Mouse (Mus musculus): ENCODE measurements around the gene Cuedc2. TPM values are rescaled to one million over a fixed set of nuclear protein-coding genes. Genes with fewer than 3 reads are reported as not detected.

The Cuedc2 gene
- polyA plus RNA-seq, 1 experiment from 2014 or later = 53.8 TPM

DNA sequence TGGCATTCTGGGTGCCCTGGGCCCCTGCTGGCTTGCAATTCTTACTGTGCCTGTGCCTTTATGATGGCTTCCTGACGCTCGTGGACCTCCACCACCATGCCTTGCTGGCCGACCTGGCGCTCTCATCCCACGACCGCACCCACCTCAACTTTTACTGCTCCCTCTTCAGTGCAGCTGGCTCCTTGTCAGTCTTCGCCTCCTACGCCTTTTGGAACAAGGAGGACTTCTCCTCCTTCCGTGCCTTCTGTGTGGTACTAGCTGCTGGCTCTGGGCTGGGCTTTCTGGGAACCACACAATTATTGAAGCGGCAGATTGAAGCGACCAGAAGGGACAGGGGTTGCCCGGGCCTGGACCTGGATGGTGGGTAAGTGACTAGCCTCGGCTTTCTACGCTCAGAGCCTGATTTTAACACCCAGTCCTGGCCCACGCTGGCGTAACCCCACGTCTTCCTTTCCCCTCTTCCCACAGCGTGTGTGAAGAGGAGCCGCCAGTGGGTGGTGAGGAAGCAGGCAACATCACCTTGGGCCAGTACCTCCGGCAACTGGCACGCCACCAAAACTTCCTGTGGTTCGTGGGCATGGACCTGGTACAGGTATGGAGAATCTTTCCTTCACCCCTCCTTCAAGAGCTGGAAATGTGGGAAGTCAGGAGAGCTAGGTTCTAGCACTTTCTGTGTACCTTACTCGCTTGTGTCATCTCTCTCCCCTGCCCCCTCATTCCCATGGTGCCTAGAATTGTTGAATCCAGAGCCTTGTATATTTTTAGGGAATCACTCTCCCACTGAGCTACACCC lies 29.5 kb upstream of the Cuedc2 start:
- no peaks in the 10 kb centered on the region for H3K9me3 ChIP-seq (ENCODE audit: low read length)
- ATAC-seq (no peak), DNase-seq (no peak)
- no peak overlapping the region for H3K9ac ChIP-seq (replicated peaks)
- H3K4me1 ChIP-seq (ENCODE audit: insufficient read depth) = peaks cover 3% of the 10 kb centered on the region; the same call in 1 of the 2 replicates
- TF ChIP-seq CTCF (IDR thresholded peaks at IDR 0.05; ENCODE audit: low read depth) (no peak), EP300 (IDR thresholded peaks at IDR 0.05; ENCODE audit: low read depth) (no peak)
- no peak overlapping the region for H3K4me3 ChIP-seq (ENCODE audit: low read depth, low read length)
- no peak overlapping the region for H3K4me2 ChIP-seq (ENCODE audit: low read depth, low read length)
- 83% methylated on average over 22 of the region's 23 CpGs for WGBS (ENCODE audit: insufficient replicate concordance)
- no peaks in the 10 kb centered on the region for H3K36me3 ChIP-seq (replicated peaks; ENCODE audit: insufficient read depth, low read length)
- H3K27me3 ChIP-seq (ENCODE audit: insufficient read depth, low read length) = no peaks in the 10 kb centered on the region
- no peak overlapping the region for H3K27ac ChIP-seq (ENCODE audit: low read depth)

GRCm38 (mm10) chr19:46363294-46364009 lies 24.9 kb upstream of the Cuedc2 start:
- ATAC-seq = no peak
- TF ChIP-seq CTCF (IDR thresholded peaks at IDR 0.05; ENCODE audit: low read depth) = no peak
- TF ChIP-seq EP300 (IDR thresholded peaks at IDR 0.05; ENCODE audit: low read depth) = no peak

DNA sequence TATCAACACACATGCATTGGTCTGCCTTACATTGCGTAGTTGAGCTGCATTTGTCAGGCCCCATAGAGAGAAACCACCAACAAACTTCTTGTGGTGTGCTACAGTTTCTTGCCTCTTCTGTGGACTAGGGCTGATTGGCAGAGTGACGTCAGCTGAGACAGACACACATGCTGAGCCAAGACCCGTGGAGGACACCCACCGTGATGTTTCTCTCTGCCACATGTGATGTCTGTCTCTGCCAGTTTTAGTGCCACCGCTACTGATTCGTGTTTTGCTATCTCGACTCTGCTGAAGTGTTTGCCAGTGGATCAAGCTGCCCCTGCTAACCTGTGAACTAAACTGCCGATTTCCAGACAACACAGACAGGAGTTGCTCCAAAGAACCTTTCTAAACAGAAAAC lies 23.6 kb upstream of the Cuedc2 start:
- WGBS (ENCODE audit: insufficient replicate concordance) = 80% methylated on average over 8 of the region's 8 CpGs
- TF ChIP-seq EP300 (IDR thresholded peaks at IDR 0.05; ENCODE audit: low read depth) (no peak), CTCF (IDR thresholded peaks at IDR 0.05; ENCODE audit: low read depth) (no peak)

More at GRCm38 (mm10) chr19:46363294-46364009, 24.9 kb upstream of the Cuedc2 start:
- H3K27me3 ChIP-seq (ENCODE audit: insufficient read depth, low read length) = no peaks in the 10 kb centered on the region
- no peaks in the 10 kb centered on the region for H3K9me3 ChIP-seq (ENCODE audit: low read length)
- DNase-seq = no peak
- no peak overlapping the region for H3K9ac ChIP-seq (replicated peaks)
- H3K4me3 ChIP-seq (ENCODE audit: low read depth, low read length) = no peak overlapping the region
- no peaks in the 10 kb centered on the region for H3K36me3 ChIP-seq (replicated peaks; ENCODE audit: insufficient read depth, low read length)
- 0 out of 2 replicates have a peak overlapping the region, but pooled peaks have one; percentile 6 for H3K4me2 ChIP-seq (ENCODE audit: low read depth, low read length)
- WGBS (ENCODE audit: insufficient replicate concordance) = 53% methylated on average over 11 of the region's 11 CpGs
- peaks cover 4% of the 10 kb centered on the region for H3K4me1 ChIP-seq (ENCODE audit: insufficient read depth)
- no peak overlapping the region for H3K27ac ChIP-seq (ENCODE audit: low read depth)

DNA sequence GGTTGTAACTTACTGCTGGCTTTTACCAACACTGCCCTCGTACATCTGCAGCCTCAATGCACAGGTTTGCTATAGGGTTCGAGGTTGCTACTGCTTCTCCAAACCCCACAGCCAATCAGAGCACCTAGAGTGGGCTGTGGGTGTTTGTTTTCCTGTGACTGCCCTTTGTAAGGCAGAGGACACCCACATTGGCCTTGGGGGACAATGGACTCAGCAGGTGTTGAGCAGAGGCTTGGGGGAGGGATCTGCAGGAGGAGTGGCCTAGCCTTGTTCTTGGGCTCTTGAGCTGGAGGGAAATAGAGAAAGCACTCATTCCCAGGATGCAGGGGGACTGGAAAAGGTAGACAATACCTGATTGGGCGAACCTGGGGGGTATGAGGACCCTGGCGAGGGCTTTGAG lies 19.9 kb upstream of the Cuedc2 start:
- DNase-seq = no peak
- Histone ChIP-seq H3K4me3 (ENCODE audit: low read depth, low read length) (no peak overlapping the region), H3K27ac (ENCODE audit: low read depth) (0 out of 2 replicates have a peak overlapping the region, but pooled peaks have one; percentile 23), H3K4me1 (ENCODE audit: insufficient read depth) (peaks cover 22% of the 10 kb centered on the region), H3K27me3 (ENCODE audit: insufficient read depth, low read length) (no peaks in the 10 kb centered on the region), H3K36me3 (replicated peaks; ENCODE audit: insufficient read depth, low read length) (no peaks in the 10 kb centered on the region), H3K4me2 (ENCODE audit: low read depth, low read length) (peak overlapping the region; percentile 97), H3K9me3 (ENCODE audit: low read length) (no peaks in the 10 kb centered on the region), H3K9ac (replicated peaks) (no peak overlapping the region)
- TF ChIP-seq EP300 (IDR thresholded peaks at IDR 0.05; ENCODE audit: low read depth) (no peak), CTCF (IDR thresholded peaks at IDR 0.05; ENCODE audit: low read depth) (no peak)
- peak; percentile 26; the same call in 1 of the 2 replicates for ATAC-seq
- 34% methylated on average over 4 of the region's 4 CpGs for WGBS (ENCODE audit: insufficient replicate concordance)

More for the DNA sequence above, 23.6 kb upstream of the Cuedc2 start:
- H3K9me3 ChIP-seq (ENCODE audit: low read length) = no peaks in the 10 kb centered on the region
- H3K9ac ChIP-seq (replicated peaks) = no peak overlapping the region
- H3K4me2 ChIP-seq (ENCODE audit: low read depth, low read length) = no peak overlapping the region
- DNase-seq (no peak), ATAC-seq (no peak)
- no peak overlapping the region for H3K4me3 ChIP-seq (ENCODE audit: low read depth, low read length)
- no peaks in the 10 kb centered on the region for H3K36me3 ChIP-seq (replicated peaks; ENCODE audit: insufficient read depth, low read length)
- H3K27me3 ChIP-seq (ENCODE audit: insufficient read depth, low read length) = no peaks in the 10 kb centered on the region
- H3K27ac ChIP-seq (ENCODE audit: low read depth) = no peak overlapping the region
- peaks cover 16% of the 10 kb centered on the region for H3K4me1 ChIP-seq (ENCODE audit: insufficient read depth)

GRCm38 (mm10) chr19:46357344-46358280 lies 19.1 kb upstream of the Cuedc2 start:
- H3K36me3 ChIP-seq (replicated peaks; ENCODE audit: insufficient read depth, low read length) = no peaks in the 10 kb centered on the region
- no peaks in the 10 kb centered on the region for H3K27me3 ChIP-seq (ENCODE audit: insufficient read depth, low read length)
- peak overlapping the region; percentile 66 for H3K4me3 ChIP-seq (ENCODE audit: low read depth, low read length)
- 0 out of 2 replicates have a peak, but pooled peaks have one; percentile 27 for ATAC-seq
- peak overlapping the region; percentile 26; the same call in 1 of the 2 replicates for H3K27ac ChIP-seq (ENCODE audit: low read depth)
- no peak for DNase-seq
- peak overlapping the region; percentile 66 for H3K9ac ChIP-seq (replicated peaks)
- 7% methylated on average over 25 of the region's 25 CpGs for WGBS (ENCODE audit: insufficient replicate concordance)
- no peaks in the 10 kb centered on the region for H3K9me3 ChIP-seq (ENCODE audit: low read length)
- TF ChIP-seq EP300 (IDR thresholded peaks at IDR 0.05; ENCODE audit: low read depth) (no peak), CTCF (IDR thresholded peaks at IDR 0.05; ENCODE audit: low read depth) (no peak)
- H3K4me2 ChIP-seq (ENCODE audit: low read depth, low read length) = peak overlapping the region; percentile 97
- H3K4me1 ChIP-seq (ENCODE audit: insufficient read depth) = peaks cover 21% of the 10 kb centered on the region
